Mouse (Mus musculus) left cerebral cortex, adult 2 months (tissue): Measurements from ENCODE around the gene Lce1d. TPM values are rescaled to one million over a fixed set of nuclear protein-coding genes. Genes with fewer than 3 reads are reported as not detected.
"Not testable (repeated sequence)": the region's sequence is repeated elsewhere in the genome, so short reads cannot be mapped to it uniquely, and the experiment has no call there.

ENCODE experiments used
- DNase-seq, 2 experiments: peaks; one replicate each; pipeline ENCODE4 v3.0.0; 2021 to 2022; ENCODE audit warnings: low spot score in 2 of 2, mixed read lengths in 1 of 2; ENCODE audit errors: extremely low spot score in 1 of 2
- H3K27ac ChIP-seq: fragments of 200-600 bp; 2 replicates; pipeline ENCODE4 v1.8.1; 2022
- H3K4me3 ChIP-seq: fragments of 200-600 bp; 2 replicates; pipeline ENCODE4 v1.8.1; 2022
- CTCF ChIP-seq: fragments of 200-600 bp; IDR thresholded peaks from 2 replicates; pipeline ENCODE4 v1.8.1; 2022; ENCODE audit warnings: antibody characterized with exemption, mild to moderate bottlenecking, moderate library complexity
- intact Hi-C: fragments of 180-260 bp; cut with DNase I; formaldehyde crosslinking; loops from one replicate; pipeline ENCODE4 v1.15.1; 2025
- long read RNA-seq, 2 experiments: library from polyadenylated mRNA; stranded (forward); transcript quantifications; one replicate each; pipeline ENCODE4 v2.0.0; 2021; ENCODE audit warnings: borderline mapping rate in 2 of 2
- total RNA-seq, 2 experiments: library from RNA; stranded (reverse); gene quantifications; 2 replicates each; pipeline ENCODE4 v1.2.3; 2021

Lce1d gene
- not detected for total RNA-seq
- long read RNA-seq, experiment 1, result 0 reads
- long read RNA-seq, experiment 2, result 0 reads

DNA sequence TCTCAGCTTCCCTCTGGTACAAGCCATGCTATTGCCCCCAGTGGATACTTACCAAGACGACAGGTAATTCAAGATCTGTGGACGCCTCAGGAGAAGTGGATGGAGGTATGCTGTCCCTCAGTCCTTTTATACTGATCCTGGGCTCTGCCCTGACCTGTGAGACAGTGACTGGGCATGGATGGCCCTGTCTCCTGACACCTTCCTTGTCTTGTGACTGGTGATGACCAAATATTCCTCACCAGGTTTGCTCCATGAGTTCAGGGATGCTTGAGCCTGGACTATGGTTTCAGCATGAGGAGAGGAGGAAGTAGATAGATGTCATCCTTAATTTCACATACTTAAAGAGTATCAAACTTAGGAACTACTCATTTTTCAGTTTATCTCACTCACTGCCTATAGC, at the start of gene Lce1d:
Lce1d (minus strand) TSS at position 101 of the 400 bp plus-strand sequence.
- Histone ChIP-seq H3K27ac (no peak within 1 kb of the TSS), H3K4me3 (no peak within 1 kb of the TSS)
- no peak for TF ChIP-seq CTCF
- intact Hi-C loops, result no loop called here
- no peak for DNase-seq

GRCm38 (mm10) chr3:92722631-92723030, 35.6 kb upstream of the Lce1d start:
- intact Hi-C loops, result no loop called here
- no peak for TF ChIP-seq CTCF
- DNase-seq, result no peak

DNA sequence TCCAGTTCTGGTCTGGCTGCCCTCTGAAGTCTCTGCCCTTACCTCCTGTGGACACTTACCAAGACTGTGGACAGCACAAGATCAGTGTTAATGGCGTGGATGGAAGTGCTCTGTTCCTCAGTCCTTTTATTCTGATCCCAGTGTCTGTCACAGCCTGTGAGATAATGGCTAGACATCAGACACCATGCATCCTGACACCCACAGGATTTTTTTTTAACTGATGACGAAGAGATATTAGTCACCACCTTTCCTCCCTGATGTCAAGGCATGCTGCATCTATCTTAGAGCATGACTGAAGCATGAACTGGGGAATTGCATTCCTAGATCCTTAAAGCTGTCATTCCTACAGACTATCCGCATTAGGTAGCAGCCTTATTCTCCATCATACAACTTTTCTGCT, 33.2 kb upstream of the Lce1d start, which contains the start of gene Lce1f:
Lce1f (minus strand) TSS at position 101 of the 400 bp plus-strand sequence.
- intact Hi-C loops, result no loop called here
- no peak within 1 kb of the TSS for H3K4me3 ChIP-seq
- no peak for TF ChIP-seq CTCF
- no peak for DNase-seq
- H3K27ac ChIP-seq, result no peak within 1 kb of the TSS

More at GRCm38 (mm10) chr3:92722631-92723030, 35.6 kb upstream of the Lce1d start:
- Histone ChIP-seq H3K4me3 (no peak overlapping the region), H3K27ac (no peak overlapping the region)

DNA sequence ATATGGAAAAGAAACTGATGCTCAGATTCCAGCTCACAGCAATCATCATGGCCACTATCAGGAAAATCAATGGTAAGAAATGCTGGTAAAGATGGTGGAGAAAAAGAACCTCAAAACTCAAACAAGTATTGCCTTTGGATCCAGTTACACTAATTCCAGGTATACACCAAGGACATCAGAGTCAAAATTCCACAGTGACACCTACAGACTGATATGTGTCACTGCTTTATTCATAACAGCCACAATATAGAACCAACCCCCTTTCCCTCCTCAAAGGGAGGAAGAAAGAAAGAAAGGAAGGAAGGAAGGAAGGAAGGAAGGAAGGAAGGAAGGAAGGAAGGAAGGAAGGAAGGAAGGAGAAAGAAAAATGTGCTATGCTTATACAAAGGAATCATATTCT, 28.1 kb upstream of the Lce1d start:
- no peak for TF ChIP-seq CTCF
- Histone ChIP-seq H3K4me3 (no peak overlapping the region), H3K27ac (no peak overlapping the region)
- DNase-seq, result no peak
- intact Hi-C loops, result no loop called here

DNA sequence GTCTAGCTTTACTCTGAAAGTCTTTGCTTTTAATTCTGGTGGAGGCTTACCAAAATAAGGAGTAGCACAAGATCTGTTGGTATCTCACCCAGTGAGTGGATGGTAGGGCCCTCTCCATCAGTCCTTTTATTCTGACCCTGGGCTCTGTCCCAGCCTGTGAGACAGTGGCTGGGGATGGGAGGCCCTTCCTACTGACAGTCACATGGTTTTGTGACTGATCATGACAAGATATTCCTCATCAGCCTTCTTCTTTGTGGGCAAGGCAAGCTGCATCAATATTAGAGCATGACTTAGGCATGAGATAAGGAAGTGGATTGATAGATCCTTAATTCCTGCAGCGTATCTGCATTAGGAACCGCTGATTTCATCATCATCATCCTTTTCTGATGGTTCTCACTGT, 22.0 kb upstream of the Lce1d start, which contains the start of gene Lce1e:
Lce1e (minus strand) TSS at position 101 of the 400 bp plus-strand sequence.
- intact Hi-C loops, result no loop called here
- no peak within 1 kb of the TSS for H3K27ac ChIP-seq
- no peak for DNase-seq
- no peak for TF ChIP-seq CTCF
- no peak within 1 kb of the TSS for H3K4me3 ChIP-seq

DNA sequence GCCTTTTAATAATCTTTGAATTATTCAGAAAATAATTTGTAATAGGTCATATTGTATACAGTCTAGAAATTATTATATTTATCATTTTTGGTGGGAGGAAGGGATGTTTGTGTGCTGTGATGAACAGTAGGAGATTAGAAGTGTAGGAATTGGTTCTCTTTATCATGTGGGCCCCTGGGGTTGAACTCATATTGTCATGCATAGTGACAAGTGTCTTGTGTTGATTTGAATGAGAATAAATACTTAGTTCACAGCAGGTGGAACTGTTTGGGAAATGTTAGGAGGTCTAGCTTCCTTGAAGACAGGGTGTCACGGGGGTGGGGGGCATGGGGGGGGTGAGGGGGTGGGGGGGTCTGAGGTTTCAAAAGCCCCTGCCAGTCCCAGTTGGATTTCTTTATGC, 7.6 kb upstream of the Lce1d start:
- TF ChIP-seq CTCF, result no peak
- intact Hi-C loops, result no loop called here
- no peak overlapping the region for H3K27ac ChIP-seq
- DNase-seq, result no peak
- no peak overlapping the region for H3K4me3 ChIP-seq

DNA sequence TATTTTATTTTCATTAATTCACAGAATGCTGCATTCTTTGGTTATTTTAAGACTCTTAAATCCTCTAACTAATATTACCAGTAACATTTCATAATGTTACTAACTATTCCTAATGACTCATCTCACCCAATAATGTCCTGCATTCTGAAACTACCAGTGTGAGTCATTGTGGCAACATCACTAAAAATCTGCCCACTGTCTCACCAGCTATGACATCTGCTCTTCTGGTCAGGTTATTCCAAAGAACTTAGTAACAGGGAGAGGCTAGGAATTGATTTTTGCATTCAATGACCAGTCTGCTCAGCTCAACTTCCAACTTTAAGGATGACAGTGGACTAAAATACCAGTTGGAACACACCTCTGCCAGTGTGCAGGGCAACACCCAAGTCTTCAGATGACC, 4.7 kb upstream of the Lce1d start:
- no peak overlapping the region for H3K27ac ChIP-seq
- H3K4me3 ChIP-seq, result no peak overlapping the region
- DNase-seq, result no peak
- intact Hi-C loops, result no loop called here
- TF ChIP-seq CTCF, result no peak

DNA sequence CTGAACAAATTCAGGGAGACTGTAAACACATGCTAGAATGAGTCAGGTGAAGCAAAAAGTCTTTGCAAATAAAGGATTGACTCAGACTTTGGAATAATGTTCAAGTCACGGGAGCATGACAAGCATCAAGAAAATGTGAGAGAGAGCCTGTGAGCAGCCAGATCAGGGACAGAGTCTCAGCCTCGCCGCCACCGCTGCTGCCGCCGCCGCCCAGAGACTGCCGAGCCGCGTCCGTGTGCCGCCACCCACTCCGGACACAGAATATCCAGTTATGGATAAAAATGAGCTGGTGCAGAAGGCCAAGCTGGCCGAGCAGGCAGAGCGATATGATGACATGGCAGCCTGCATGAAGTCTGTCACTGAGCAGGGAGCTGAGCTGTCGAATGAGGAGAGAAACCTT, 2.1 kb upstream of the Lce1d start:
- DNase-seq, H3K27ac ChIP-seq, intact Hi-C loops, H3K4me3 ChIP-seq: not testable (repeated sequence)

DNA sequence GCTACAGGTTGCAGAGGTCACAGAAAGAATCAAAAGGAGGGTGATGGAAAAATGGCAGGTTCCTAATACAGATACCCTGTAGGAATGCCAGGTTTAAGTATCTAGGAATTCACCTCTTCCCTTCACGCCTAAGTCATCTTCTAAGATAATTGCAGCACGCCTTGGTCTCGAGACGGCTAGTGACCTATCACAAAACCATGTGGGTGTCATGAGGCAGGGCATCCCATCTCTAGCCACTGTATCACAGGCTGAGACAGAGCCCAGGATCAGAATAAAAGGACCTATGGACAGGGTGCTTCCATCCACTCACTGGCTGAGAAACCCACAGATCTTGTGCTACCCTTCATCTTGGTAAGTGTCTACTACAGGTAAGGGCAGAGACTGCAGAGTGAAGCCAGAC, 8.1 kb downstream of the Lce1d start, which contains the start of gene Lce1c:
Lce1c (plus strand) TSS at position 301 of the 400 bp plus-strand sequence.
- TF ChIP-seq CTCF, result no peak
- Histone ChIP-seq H3K27ac (no peak within 1 kb of the TSS), H3K4me3 (no peak within 1 kb of the TSS)
- intact Hi-C loops, result no loop called here
- DNase-seq, result no peak

DNA sequence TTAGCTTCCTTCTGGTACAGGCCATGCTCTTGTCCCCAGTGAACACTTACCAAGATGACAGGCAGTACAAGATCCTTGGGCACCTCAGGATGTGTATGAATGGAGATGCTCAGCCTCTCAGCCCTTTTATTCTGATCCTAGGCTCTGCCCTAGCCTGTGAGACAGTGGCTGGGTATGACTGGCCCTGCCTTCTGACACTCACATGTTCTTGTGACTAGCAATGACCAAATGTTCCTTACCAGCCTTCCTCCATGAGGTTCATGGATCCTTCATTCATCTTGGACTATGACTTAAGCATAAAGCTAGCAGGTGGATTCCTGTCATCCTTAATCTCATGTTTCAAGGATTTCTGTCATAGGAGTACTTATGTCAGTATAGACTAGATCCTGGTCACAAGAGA, 16.8 kb downstream of the Lce1d start, which contains the start of gene Lce1a2:
Lce1a2 (minus strand) TSS at position 101 of the 400 bp plus-strand sequence.
- no peak for DNase-seq
- Histone ChIP-seq H3K27ac (no peak within 1 kb of the TSS), H3K4me3 (no peak within 1 kb of the TSS)
- no peak for TF ChIP-seq CTCF
- intact Hi-C loops, result no loop called here

GRCm38 (mm10) chr3:92656826-92657225, 30.2 kb downstream of the Lce1d start, which contains the start of gene Lce1b:
Lce1b (minus strand) TSS chr3:92656926.
- no peak within 1 kb of the TSS for H3K4me3 ChIP-seq
- no peak for DNase-seq
- TF ChIP-seq CTCF, result no peak
- intact Hi-C loops, result no loop called here
- no peak within 1 kb of the TSS for H3K27ac ChIP-seq

GRCm38 (mm10) chr3:92648207-92648606, 38.8 kb downstream of the Lce1d start, which contains the start of gene Lce1a1:
Lce1a1 (minus strand) TSS chr3:92648307.
- intact Hi-C loops, result no loop called here
- no peak for TF ChIP-seq CTCF
- no peak within 1 kb of the TSS for H3K27ac ChIP-seq
- no peak within 1 kb of the TSS for H3K4me3 ChIP-seq
- DNase-seq, result no peak

DNA sequence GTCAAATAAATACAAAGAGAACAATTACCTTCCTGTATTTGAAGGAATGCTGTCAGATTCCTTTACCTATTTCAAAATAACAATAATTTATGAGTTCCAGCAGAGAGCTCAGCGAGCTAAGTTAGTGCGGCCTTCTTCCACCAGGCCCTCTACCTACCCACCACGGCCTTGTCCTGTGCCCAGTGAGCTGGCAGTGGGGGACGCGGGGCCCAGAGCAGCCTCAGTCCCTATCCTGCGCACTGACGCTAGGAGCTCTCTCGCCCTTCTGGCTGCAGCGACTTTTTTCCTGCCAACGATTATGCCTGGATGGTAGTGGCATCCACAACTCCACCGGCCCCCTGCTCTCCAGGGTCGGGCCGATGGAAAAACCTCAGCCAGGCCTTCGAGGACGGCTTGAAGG, 47.2 kb downstream of the Lce1d start:
- DNase-seq, result no peak
- Histone ChIP-seq H3K27ac (no peak overlapping the region), H3K4me3 (no peak overlapping the region)
- no peak for TF ChIP-seq CTCF
- intact Hi-C loops, result no loop called here

- H3K27ac ChIP-seq, result no peak overlapping the region
- TF ChIP-seq CTCF, result no peak
- DNase-seq, result no peak
- no peak overlapping the region for H3K4me3 ChIP-seq
- intact Hi-C loops, result no loop called here
These were observed 48.4 kb downstream of the Lce1d start for GRCm38 (mm10) chr3:92638653-92638991.
